Mouse (Mus musculus): ENCODE results near the gene Zbtb46. TPM values are rescaled to one million over a fixed set of nuclear protein-coding genes. Genes with fewer than 3 reads are reported as not detected.

Gene Zbtb46
- polyA plus RNA-seq, 1 experiment from 2014 or later: 3.8 TPM

- H3K36me3 ChIP-seq: 0 out of 2 replicates have a peak, but pooled peaks cover 5% of the 10 kb centered on the region
- H3K4me3 ChIP-seq: no peak overlapping the region
- no peak overlapping the region for H3K27ac ChIP-seq
- no peaks in the 10 kb centered on the region for H3K4me1 ChIP-seq
- H3K9ac ChIP-seq: no peak overlapping the region
- H3K9me3 ChIP-seq: no peaks in the 10 kb centered on the region
- WGBS: 27% methylated on average over 4 of the region's 4 CpGs
- ATAC-seq (ENCODE audit: insufficient number of reproducible peaks, insufficient read depth, low FRiP score, low TSS enrichment, low read depth): peak; percentile 45; the same call in 1 of the 2 replicates
- H3K27me3 ChIP-seq: no peaks in the 10 kb centered on the region
- H3K4me2 ChIP-seq: no peak overlapping the region
Observed at GRCm38 (mm10) chr2:181392600-181393213, 66.5 kb downstream of the Zbtb46 start.

- H3K36me3 ChIP-seq: peaks cover 12% of the 10 kb centered on the region; the same call in 1 of the 2 replicates
- H3K27ac ChIP-seq: no peak overlapping the region
- no peak overlapping the region for H3K4me3 ChIP-seq
- ATAC-seq (ENCODE audit: insufficient number of reproducible peaks, insufficient read depth, low FRiP score, low TSS enrichment, low read depth): no peak
- 67% methylated on average over 2 of the region's 2 CpGs for WGBS
- H3K27me3 ChIP-seq: no peaks in the 10 kb centered on the region
- no peak overlapping the region for H3K9ac ChIP-seq
- no peaks in the 10 kb centered on the region for H3K9me3 ChIP-seq
- no peak overlapping the region for H3K4me2 ChIP-seq
- no peaks in the 10 kb centered on the region for H3K4me1 ChIP-seq
Observed at GRCm38 (mm10) chr2:181391541-181391940, 67.7 kb downstream of the Zbtb46 start.

- Histone ChIP-seq H3K4me2 (no peak overlapping the region), H3K27ac (no peak overlapping the region), H3K27me3 (no peaks in the 10 kb centered on the region), H3K9ac (no peak overlapping the region), H3K9me3 (no peaks in the 10 kb centered on the region), H3K4me3 (no peak overlapping the region), H3K36me3 (peaks cover 18% of the 10 kb centered on the region), H3K4me1 (no peaks in the 10 kb centered on the region)
- 88% methylated on average over 15 of the region's 15 CpGs for WGBS
- ATAC-seq (ENCODE audit: insufficient number of reproducible peaks, insufficient read depth, low FRiP score, low TSS enrichment, low read depth): no peak
Observed at GRCm38 (mm10) chr2:181391022-181391421, 68.2 kb downstream of the Zbtb46 start.

- no peak overlapping the region for H3K4me2 ChIP-seq
- H3K9ac ChIP-seq: no peak overlapping the region
- 72% methylated on average over 4 of the region's 4 CpGs for WGBS
- H3K4me3 ChIP-seq: no peak overlapping the region
- no peaks in the 10 kb centered on the region for H3K27me3 ChIP-seq
- peaks cover 23% of the 10 kb centered on the region for H3K36me3 ChIP-seq
- H3K27ac ChIP-seq: no peak overlapping the region
- no peaks in the 10 kb centered on the region for H3K9me3 ChIP-seq
- no peaks in the 10 kb centered on the region for H3K4me1 ChIP-seq
- ATAC-seq (ENCODE audit: insufficient number of reproducible peaks, insufficient read depth, low FRiP score, low TSS enrichment, low read depth): no peak
Observed at GRCm38 (mm10) chr2:181390136-181390870, 68.9 kb downstream of the Zbtb46 start.

GRCm38 (mm10) chr2:181386663-181387210 lies 72.5 kb downstream of the Zbtb46 start:
- Histone ChIP-seq H3K9ac (no peak overlapping the region), H3K4me3 (no peak overlapping the region), H3K27me3 (no peaks in the 10 kb centered on the region), H3K9me3 (no peaks in the 10 kb centered on the region), H3K4me1 (no peaks in the 10 kb centered on the region), H3K4me2 (no peak overlapping the region), H3K36me3 (peaks cover 59% of the 10 kb centered on the region), H3K27ac (no peak overlapping the region)
- ATAC-seq (ENCODE audit: insufficient number of reproducible peaks, insufficient read depth, low FRiP score, low TSS enrichment, low read depth): no peak
- WGBS: 84% methylated on average over 4 of the region's 4 CpGs

- no peaks in the 10 kb centered on the region for H3K4me1 ChIP-seq
- H3K27ac ChIP-seq: no peak overlapping the region
- WGBS: 79% methylated on average over 3 of the region's 3 CpGs
- H3K9ac ChIP-seq: no peak overlapping the region
- H3K36me3 ChIP-seq: peaks cover 63% of the 10 kb centered on the region
- H3K27me3 ChIP-seq: no peaks in the 10 kb centered on the region
- ATAC-seq (ENCODE audit: insufficient number of reproducible peaks, insufficient read depth, low FRiP score, low TSS enrichment, low read depth): no peak
- no peak overlapping the region for H3K4me3 ChIP-seq
- H3K4me2 ChIP-seq: no peak overlapping the region
- H3K9me3 ChIP-seq: no peaks in the 10 kb centered on the region
Observed at GRCm38 (mm10) chr2:181385885-181386284, 73.3 kb downstream of the Zbtb46 start.

GRCm38 (mm10) chr2:181384919-181385391 lies 74.3 kb downstream of the Zbtb46 start:
- H3K9me3 ChIP-seq: no peaks in the 10 kb centered on the region
- H3K9ac ChIP-seq: no peak overlapping the region
- WGBS: 69% methylated on average over 4 of the region's 4 CpGs
- H3K27ac ChIP-seq: no peak overlapping the region
- H3K4me3 ChIP-seq: no peak overlapping the region
- no peak overlapping the region for H3K4me2 ChIP-seq
- no peaks in the 10 kb centered on the region for H3K4me1 ChIP-seq
- no peaks in the 10 kb centered on the region for H3K27me3 ChIP-seq
- 0 out of 2 replicates have a peak, but pooled peaks have one; percentile 16 for ATAC-seq (ENCODE audit: insufficient number of reproducible peaks, insufficient read depth, low FRiP score, low TSS enrichment, low read depth)
- peaks cover 72% of the 10 kb centered on the region for H3K36me3 ChIP-seq

- H3K4me1 ChIP-seq: no peaks in the 10 kb centered on the region
- ATAC-seq (ENCODE audit: insufficient number of reproducible peaks, insufficient read depth, low FRiP score, low TSS enrichment, low read depth): no peak
- 84% methylated on average over 7 of the region's 7 CpGs for WGBS
- H3K27me3 ChIP-seq: no peaks in the 10 kb centered on the region
- H3K4me2 ChIP-seq: no peak overlapping the region
- H3K9ac ChIP-seq: no peak overlapping the region
- no peaks in the 10 kb centered on the region for H3K9me3 ChIP-seq
- no peak overlapping the region for H3K27ac ChIP-seq
- peaks cover 77% of the 10 kb centered on the region for H3K36me3 ChIP-seq
- H3K4me3 ChIP-seq: no peak overlapping the region
Observed at GRCm38 (mm10) chr2:181384463-181384862, 74.8 kb downstream of the Zbtb46 start.

GRCm38 (mm10) chr2:181381631-181382306 lies 77.5 kb downstream of the Zbtb46 start:
- Histone ChIP-seq H3K4me2 (no peak overlapping the region), H3K36me3 (peaks cover 86% of the 10 kb centered on the region), H3K4me3 (no peak overlapping the region), H3K27me3 (no peaks in the 10 kb centered on the region), H3K9me3 (no peaks in the 10 kb centered on the region), H3K9ac (no peak overlapping the region), H3K4me1 (no peaks in the 10 kb centered on the region), H3K27ac (no peak overlapping the region)
- WGBS: 89% methylated on average over 6 of the region's 6 CpGs
- ATAC-seq (ENCODE audit: insufficient number of reproducible peaks, insufficient read depth, low FRiP score, low TSS enrichment, low read depth): no peak

- Histone ChIP-seq H3K4me2 (no peak overlapping the region), H3K4me1 (no peaks in the 10 kb centered on the region), H3K27ac (no peak overlapping the region), H3K4me3 (no peak overlapping the region), H3K27me3 (no peaks in the 10 kb centered on the region), H3K9ac (no peak overlapping the region), H3K36me3 (peaks cover 79% of the 10 kb centered on the region), H3K9me3 (no peaks in the 10 kb centered on the region)
- no peak for ATAC-seq (ENCODE audit: insufficient number of reproducible peaks, insufficient read depth, low FRiP score, low TSS enrichment, low read depth)
- WGBS: 88% methylated on average over 5 of the region's 5 CpGs
Observed at GRCm38 (mm10) chr2:181381107-181381506, 78.1 kb downstream of the Zbtb46 start.

GRCm38 (mm10) chr2:181380251-181380650 lies 79.0 kb downstream of the Zbtb46 start:
- Histone ChIP-seq H3K27me3 (no peaks in the 10 kb centered on the region), H3K4me1 (no peaks in the 10 kb centered on the region), H3K9me3 (no peaks in the 10 kb centered on the region), H3K27ac (no peak overlapping the region), H3K9ac (no peak overlapping the region), H3K4me2 (no peak overlapping the region), H3K4me3 (no peak overlapping the region), H3K36me3 (peaks cover 72% of the 10 kb centered on the region)
- 79% methylated on average over 5 of the region's 5 CpGs for WGBS
- no peak for ATAC-seq (ENCODE audit: insufficient number of reproducible peaks, insufficient read depth, low FRiP score, low TSS enrichment, low read depth)
